Comparison of ENCODE assay signal across 20 mouse cellular contexts in the genomic region with DNA sequence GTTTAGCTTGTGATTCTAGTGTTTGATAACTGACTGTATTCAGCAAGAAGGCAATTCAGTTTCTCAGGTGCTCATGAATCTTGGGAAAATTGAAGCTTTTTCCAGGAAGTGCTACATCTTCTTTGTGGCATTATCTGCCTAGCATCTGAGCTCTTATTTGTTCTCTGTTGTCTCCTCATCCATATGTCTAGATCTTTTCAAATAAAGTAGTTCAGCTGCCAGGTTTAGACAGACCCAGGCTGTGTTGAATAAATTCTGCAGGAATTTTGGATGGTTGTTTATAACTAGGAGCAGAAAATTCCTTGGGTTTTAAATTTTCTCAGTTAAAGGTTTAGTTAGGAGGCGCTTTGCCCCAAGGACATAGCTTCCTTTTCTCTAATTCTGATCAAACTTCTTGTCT.
DNase-seq lines count a peak whose midpoint lies in the region; ATAC-seq and TF ChIP-seq lines count a peak whose summit lies in the region.
"Had no signal": no experiment of that assay in that cellular context is flagged by ENCODE, and none has a peak within 500 bp of the region (broad histone marks: within the 10 kb centered on the region; RNA-seq: fewer than 3 reads in every experiment).

No protein-coding gene starts in this region.

- no peak overlapping the region for H3K4me3 ChIP-seq in forebrain, postnatal 0 days (ENCODE audit: low read depth, low read length)
- H3K4me3 ChIP-seq in forebrain, embryonic 10.5 days = no peak overlapping the region
- H3K4me3 ChIP-seq: embryonic facial prominence, embryonic 13.5 days; embryonic facial prominence, embryonic 15.5 days; erythroblast, embryonic 14.5 days; forebrain, embryonic 13.5 days had no signal

- no peak overlapping the region for H3K9ac ChIP-seq in forebrain, postnatal 0 days
- H3K9ac ChIP-seq: embryonic facial prominence, embryonic 13.5 days; embryonic facial prominence, embryonic 15.5 days; forebrain, embryonic 13.5 days had no signal

- no peak for TF ChIP-seq CTCF in forebrain, postnatal 0 days (IDR thresholded peaks at IDR 0.05; ENCODE audit: low read depth)
- no peak for TF ChIP-seq CTCF in brain, embryonic 14.5 days (IDR thresholded peaks at IDR 0.05; ENCODE audit: borderline replicate concordance, extremely low read depth, insufficient read depth, insufficient read length)

- no peak overlapping the region for H3K4me2 ChIP-seq in forebrain, postnatal 0 days (ENCODE audit: low read depth)
- H3K4me2 ChIP-seq: embryonic facial prominence, embryonic 13.5 days; embryonic facial prominence, embryonic 15.5 days; forebrain, embryonic 13.5 days had no signal

- WGBS in forebrain, postnatal 0 days = 84% methylated on average over 1 of the region's 1 CpGs
- WGBS in forebrain, embryonic 10.5 days = 96% methylated on average over 1 of the region's 1 CpGs

- TF ChIP-seq POLR2A in brain, embryonic 14.5 days (IDR thresholded peaks at IDR 0.05; ENCODE audit: borderline replicate concordance, extremely low read depth, insufficient read depth, insufficient read length, poor library complexity, severe bottlenecking) = no peak

- H3K4me1 ChIP-seq in forebrain, postnatal 0 days (ENCODE audit: insufficient read depth) = no peaks in the 10 kb centered on the region
- H3K4me1 ChIP-seq in forebrain, embryonic 10.5 days = 0 out of 2 replicates have a peak, but pooled peaks cover 3% of the 10 kb centered on the region
- H3K4me1 ChIP-seq: embryonic facial prominence, embryonic 13.5 days; embryonic facial prominence, embryonic 15.5 days; forebrain, embryonic 13.5 days had no signal

- H3K9me3 ChIP-seq in forebrain, postnatal 0 days (ENCODE audit: low read length) = no peaks in the 10 kb centered on the region
- H3K9me3 ChIP-seq in forebrain, embryonic 10.5 days = no peaks in the 10 kb centered on the region
- H3K9me3 ChIP-seq: embryonic facial prominence, embryonic 13.5 days; embryonic facial prominence, embryonic 15.5 days; forebrain, embryonic 13.5 days had no signal

- ATAC-seq in forebrain, postnatal 0 days = peak; percentile 71
- ATAC-seq: forebrain, embryonic 13.5 days had no signal

- H3K27me3 ChIP-seq in forebrain, postnatal 0 days (ENCODE audit: insufficient read depth, low read length) = no peaks in the 10 kb centered on the region
- no peaks in the 10 kb centered on the region for H3K27me3 ChIP-seq in forebrain, embryonic 10.5 days (ENCODE audit: poor library complexity, severe bottlenecking)
- H3K27me3 ChIP-seq: embryonic facial prominence, embryonic 13.5 days; embryonic facial prominence, embryonic 15.5 days; forebrain, embryonic 13.5 days had no signal

- no peaks in the 10 kb centered on the region for H3K36me3 ChIP-seq in forebrain, postnatal 0 days (ENCODE audit: insufficient read depth)
- no peaks in the 10 kb centered on the region for H3K36me3 ChIP-seq in forebrain, embryonic 10.5 days (replicated peaks)
- H3K36me3 ChIP-seq: embryonic facial prominence, embryonic 13.5 days; embryonic facial prominence, embryonic 15.5 days had no signal

- DNase-seq in forebrain, postnatal 0 days = peak; percentile 35
- DNase-seq in forebrain, embryonic 10.5 days (ENCODE audit: extremely low spot score, low spot score) = no peak
- peak; percentile 2 for DNase-seq in layer of hippocampus, adult 9-11 months
- no peak for DNase-seq in layer of hippocampus, postnatal 10 days (ENCODE audit: low spot score in 2 of 2)
- peak; percentile 19 for DNase-seq in brain, embryonic 14.5 days (ENCODE audit: low read depth)
- DNase-seq in retina, embryonic 14.5 days (ENCODE audit: low spot score) = no peak
- DNase-seq: adrenal gland, adult 2 months; adrenal gland, postnatal 10 days; adrenal gland, postnatal 25 days; cerebellum, adult 11 months; cerebellum, adult 18-20 months; cerebellum, adult 8-10 months; cerebellum, adult 9-11 months; cerebellum, postnatal 14 days; cerebellum, postnatal 36 days; embryo, embryonic 11 days had no signal

- no peak overlapping the region for H3K27ac ChIP-seq in forebrain, postnatal 0 days (ENCODE audit: low read depth, low read length)
- H3K27ac ChIP-seq in forebrain, embryonic 10.5 days = no peak overlapping the region
- H3K27ac ChIP-seq: embryonic facial prominence, embryonic 13.5 days; embryonic facial prominence, embryonic 15.5 days; forebrain, embryonic 13.5 days had no signal

Comparison
In these comparisons a context has a peak if more than half of its experiments do, and no peak if none do; other contexts are left out.
1. DNase-seq: peak in forebrain, postnatal 0 days (single experiment), layer of hippocampus, adult 9-11 months (single experiment) and brain, embryonic 14.5 days (single experiment); none in forebrain, embryonic 10.5 days (single experiment), layer of hippocampus, postnatal 10 days (0 of 2) and retina, embryonic 14.5 days (single experiment).